Mouse (Mus musculus) heart, postnatal 0 days (tissue): ENCODE results near the gene Krt81.

Source experiments
- CTCF ChIP-seq: IDR thresholded peaks from 2 replicates; pipeline ENCODE4 v1.5.1; 2016; ENCODE audit warnings: antibody characterized with exemption, control low read depth, low read depth
- EP300 ChIP-seq: IDR thresholded peaks from 2 replicates; pipeline ENCODE4 v1.6.1; 2016; ENCODE audit warnings: antibody characterized with exemption, low read depth

DNA sequence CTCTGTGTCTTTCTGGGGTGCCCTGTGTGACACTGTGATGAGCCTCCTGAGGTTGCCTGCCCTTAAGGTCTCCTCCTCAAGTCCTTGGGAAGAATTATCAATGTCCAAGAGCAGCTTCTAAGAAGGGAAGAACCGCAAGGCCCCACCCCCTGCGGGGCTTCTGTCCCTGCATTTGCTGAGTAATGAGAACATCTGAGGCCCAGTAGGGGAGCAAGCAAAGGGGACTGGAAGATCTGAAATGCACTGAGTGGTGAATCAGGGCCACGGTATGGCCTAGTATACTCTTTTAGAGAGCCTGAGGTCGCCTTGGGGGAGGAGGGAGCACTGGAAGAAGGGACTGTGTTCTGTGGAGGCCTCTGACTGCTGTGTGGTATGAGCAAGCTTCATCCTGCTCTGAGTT, 18.5 kb upstream of the Krt81 start:
- TF ChIP-seq CTCF (no peak), EP300 (no peak)
